Mouse (Mus musculus) MN1 (cell line): ENCODE measurements around the gene Sept4.
A peak's percentile ranks its signal among the peaks of the same experiment; 100 is the strongest.

Experiments
- DNase-seq: peaks from one replicate; pipeline ENCODE4 v3.0.0-alpha.2; 2016; ENCODE audit warnings: low spot score

Sept4 gene

DNA sequence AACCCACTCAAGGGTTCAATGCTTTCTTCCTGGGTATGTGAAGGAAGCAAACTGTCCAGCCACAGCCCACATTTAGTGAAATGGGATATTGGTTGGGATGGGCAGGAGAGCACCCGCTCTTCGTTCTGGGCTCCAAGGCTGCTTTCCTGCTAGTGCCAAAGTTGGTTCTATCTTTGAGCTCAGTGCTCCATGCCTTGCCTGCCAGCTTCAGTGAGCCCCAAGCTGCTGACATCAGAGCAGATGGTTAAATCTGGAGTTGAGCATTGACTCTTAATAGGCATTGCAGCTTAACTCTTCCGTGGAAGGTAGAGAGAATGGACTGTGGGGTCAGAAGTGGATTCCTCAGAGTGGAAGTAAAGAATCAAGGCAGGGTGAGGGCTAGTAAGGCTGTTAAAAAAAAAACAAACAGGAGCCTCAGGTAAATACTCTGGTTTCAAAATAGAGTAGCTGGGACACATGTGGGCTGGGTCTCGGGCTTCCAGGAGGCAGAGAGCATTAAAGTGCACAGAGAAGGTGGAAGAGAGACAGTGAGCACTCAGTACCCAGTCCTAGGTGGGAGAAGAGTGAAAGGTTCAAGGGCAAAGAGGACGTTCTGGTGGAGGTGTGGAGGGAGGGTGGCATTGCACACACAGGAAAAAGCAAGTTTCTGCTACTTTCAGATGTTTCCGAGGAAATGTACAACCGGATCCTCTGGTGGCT is at the start of gene Sept4:
TSS of gene Sept4 (plus strand) at position 649 of the 699 bp plus-strand sequence.
- DNase-seq, result no peak

DNA sequence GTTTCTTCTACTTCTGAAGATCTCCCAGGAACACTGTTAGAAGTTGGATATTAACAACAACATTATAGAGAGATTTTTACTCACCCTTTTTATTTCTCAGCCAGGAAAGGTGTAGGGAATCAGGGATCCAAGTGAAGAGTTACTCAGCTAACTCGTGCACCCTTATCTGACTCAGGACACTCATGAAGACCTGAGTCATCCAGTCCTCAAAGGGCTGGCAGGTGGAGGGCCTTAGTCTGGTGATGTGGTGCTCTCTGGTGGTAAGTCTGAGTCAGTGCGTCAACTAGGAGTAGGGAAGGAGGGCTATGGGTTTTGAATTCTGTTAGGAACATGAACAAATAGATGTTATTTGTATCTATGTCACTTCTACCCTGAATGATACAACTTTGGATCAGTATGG is 49.4 kb upstream of the Sept4 start:
- peak; percentile 51 for DNase-seq

DNA sequence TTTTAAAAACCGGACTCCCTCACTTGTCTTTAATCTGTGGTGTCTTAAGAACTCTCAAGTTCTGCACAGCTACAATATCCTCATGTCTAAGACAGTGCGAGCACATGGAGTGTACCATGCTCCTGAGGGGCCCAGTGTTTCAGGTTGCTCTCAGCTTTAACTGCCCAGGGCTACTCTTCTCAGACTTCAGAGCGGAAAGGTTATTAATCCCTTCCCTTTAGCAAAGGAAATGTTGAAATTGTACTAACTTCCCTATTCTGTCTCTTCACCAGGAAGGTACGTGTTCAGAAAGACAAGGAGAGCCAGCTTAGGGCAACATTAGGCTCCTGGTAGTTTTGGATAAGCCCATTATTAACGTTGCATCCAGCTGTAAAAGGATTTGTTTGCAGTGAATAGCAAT is 45.2 kb upstream of the Sept4 start:
- DNase-seq, result no peak

DNA sequence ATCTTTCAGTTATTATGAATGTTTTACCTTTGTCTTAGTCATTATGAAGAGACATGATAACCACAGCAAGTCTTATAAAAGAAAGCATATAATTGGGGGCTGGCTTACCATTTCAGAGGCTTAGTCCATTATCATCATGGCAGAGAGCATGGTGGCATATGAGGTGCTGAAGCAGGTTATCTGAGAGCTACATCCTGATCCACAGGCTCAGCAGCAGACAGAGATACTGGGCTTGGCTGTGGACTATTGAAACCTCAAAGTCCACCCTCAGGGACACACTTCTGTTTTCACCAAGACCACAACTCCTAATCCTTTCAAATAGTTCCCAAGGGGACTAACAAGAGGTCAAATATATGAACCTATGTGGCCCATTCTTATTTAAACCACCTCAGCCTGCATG is 44.7 kb upstream of the Sept4 start:
- no peak for DNase-seq

DNA sequence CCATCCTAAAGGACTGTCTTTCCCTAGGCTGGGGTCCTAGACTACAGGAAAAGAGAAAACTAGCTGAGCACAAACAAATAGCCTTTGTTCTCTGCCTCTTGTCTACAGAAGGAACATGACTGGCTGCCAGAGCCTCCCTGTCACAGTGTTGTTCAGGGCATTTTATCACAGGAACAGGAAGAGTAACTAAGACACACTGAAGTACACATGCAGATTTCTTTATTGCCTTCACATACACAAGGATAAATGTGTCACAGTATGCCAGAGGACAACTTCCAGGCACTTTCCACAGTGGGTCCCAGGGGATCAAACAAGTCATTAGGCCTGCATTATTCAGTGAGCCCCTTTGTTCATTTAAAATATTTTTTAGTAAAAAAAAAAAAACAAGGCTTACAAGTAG is 43.9 kb upstream of the Sept4 start:
- DNase-seq, result no peak

DNA sequence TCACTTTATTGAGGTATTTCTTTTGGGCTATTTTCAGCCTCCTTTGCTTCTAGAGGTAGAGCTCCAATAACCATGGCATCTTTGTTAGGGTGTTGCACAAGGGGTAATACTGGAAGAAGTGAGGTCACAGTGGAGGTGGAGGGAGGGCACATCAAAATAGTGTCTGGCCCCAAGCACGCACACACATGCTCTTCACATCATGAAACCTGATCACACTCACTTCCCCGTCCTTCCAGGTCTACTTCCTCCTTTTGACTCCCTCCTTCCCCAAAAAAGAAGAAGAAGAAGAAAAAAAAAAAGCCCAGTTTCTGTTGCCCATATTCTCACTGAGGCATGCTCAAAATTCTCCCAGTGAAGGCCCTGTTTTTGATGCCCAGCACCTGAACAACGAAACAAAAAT is 41.3 kb upstream of the Sept4 start:
- no peak for DNase-seq

DNA sequence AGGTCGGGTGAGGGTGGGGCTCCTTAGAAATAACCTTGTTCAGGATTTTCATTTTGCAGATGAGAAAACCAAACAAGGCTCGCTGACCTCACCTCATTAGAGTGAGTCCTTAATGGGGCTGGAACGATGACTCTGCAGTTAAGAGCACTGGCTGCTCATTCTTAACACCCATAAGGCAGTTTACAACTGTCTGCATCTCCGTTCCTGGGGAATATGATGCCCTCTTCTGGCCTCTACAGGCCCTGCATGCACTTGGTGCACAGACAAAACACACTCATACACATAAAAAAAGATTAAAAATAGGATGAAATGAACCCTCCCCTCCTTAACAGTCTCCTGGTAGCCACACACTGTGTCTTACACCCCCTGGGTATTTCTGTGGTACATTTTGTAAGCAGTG is 40.7 kb upstream of the Sept4 start:
- DNase-seq, result no peak

DNA sequence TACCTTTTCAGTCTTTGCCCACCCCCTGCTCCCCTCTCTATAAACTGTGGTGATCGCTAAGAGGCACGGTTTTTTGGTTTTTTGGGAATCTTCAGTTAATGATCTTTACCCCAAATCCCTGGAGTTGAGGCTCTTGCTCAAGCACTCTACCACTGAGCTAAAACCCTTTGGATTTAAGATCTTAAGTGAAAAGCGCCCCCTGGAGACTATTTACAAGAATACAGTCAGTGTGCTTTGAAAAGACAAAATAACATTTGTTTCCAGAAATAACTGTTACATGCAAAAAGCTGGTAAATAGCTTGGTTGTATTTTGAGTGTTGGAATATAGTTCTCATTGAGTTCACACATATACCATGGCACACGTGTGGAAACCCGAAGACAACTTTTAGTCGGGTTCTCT is 37.0 kb upstream of the Sept4 start:
- no peak for DNase-seq

DNA sequence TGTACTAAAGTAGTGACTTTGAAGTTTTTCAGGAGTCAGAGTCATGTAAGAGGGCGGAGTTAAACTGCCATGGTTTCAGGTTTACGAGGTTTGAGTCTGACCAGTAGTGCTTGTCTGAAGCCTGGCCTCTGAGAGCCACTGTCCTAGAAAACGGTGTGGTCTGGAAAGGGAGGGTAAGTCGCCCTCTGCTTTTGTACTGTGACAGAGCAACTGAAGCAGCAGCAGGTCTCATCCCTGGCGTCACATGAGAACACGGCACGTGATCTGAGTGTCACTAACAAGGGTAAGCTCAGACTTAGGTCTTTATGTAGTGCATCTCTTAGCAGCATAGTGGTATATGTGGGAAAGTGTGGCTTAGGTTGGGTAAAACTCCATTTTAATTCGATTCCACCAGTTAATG is 26.4 kb upstream of the Sept4 start:
- no peak for DNase-seq

DNA sequence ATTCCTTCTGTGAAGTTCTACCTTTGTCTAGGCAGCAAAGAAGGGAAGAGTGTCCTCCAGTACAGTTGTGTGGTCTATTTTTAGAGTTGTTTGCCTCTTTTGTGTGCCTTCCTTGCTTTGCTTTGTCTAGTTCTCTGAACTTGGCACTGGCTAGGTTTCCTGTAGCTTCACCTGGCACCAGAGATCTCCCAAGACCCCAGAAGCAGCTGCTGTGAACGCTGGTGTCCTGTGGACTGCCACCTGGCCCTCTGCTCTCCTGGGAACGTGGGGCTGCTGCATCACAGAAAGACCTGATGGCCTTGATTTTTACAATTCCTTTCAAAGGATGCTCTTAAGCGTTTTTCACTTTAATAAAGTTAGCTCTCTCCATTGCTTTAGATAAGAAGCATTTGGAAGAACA is 25.8 kb upstream of the Sept4 start:
- no peak for DNase-seq

DNA sequence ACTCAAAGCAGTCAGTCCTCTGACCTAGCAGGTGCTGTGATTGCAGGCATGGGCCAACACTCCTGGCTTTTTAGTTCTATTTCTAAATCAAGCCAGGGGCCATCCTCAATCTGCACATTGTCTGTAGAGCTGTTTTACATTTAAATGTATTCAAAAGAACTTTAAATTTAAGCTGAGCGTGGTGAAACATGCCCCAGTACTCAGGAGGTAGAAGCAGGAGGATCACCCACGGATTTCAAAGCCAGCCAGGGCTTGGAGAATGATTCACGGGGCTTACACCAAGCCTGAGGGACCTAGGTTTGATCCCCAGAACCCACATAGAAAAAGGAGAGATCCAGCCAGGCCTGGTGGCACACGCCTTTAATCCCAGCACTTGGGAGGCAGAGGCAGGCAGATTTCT is 15.4 kb upstream of the Sept4 start:
- no peak for DNase-seq

DNA sequence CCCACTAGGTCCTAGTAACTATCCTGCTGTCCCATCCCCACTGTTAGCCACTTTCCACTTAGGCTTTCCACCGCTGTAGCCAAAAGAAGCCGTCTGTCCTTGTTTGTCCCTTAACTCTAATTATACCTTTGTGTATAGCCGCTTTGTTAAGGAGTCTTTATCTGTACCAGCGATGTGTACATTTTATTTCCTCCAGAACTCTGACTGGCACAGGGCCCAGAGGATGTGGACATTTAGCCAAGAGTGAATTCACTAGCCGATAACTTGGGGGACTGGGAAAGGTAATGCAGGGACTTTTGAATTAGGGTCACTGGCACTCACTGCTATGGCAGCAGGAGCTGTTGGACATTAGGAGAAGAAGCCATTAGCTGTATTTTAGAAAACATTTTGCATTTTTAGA is 14.3 kb upstream of the Sept4 start:
- DNase-seq, result no peak

DNA sequence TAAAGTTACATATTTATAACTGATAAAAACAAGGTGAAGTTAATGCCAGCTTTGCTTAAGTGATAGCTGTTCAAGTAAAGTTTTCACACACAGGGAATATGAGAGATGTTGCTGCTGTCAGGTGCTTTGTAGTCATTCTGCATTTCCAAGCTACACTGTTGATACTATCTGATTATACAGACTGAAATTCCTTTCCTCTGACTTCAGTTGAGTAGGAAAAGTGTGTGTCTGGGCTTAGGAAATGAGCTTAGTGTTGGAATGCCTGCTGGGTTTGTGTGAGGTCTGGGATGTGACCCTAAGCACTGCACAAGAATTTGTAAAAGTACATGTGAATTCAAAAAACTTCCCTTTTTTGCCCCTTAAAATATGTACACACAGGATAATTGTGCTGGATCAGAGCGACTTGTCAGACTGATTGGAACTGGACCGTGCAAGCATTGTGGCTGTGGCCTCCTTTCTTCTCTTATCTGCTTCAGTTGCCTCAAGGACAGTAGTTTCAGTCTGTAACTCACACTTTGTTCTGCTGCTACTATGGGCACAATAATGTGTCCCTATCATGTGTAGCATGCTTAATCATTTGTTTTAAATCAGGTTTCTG is 13.5 kb upstream of the Sept4 start:
- DNase-seq, result no peak

DNA sequence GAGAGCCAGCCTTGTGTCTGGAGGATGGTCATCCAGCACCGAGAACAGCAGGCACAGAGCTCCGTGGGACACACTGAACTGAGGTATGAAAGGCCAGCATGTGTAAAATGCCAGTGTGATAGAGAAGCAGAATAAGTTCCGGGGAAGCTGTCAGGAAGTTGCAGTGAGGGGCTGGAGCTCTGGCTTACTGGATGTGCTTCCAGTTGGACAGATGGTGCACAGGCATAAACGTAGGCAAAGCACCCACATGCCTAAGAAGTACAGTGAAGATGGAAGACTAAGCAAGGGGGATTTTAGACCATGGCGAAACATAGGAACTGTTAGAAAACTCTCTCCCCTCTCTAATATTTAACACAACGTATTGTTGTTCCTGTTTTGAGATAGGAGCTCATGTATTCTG is 7.5 kb upstream of the Sept4 start:
- DNase-seq, result no peak

DNA sequence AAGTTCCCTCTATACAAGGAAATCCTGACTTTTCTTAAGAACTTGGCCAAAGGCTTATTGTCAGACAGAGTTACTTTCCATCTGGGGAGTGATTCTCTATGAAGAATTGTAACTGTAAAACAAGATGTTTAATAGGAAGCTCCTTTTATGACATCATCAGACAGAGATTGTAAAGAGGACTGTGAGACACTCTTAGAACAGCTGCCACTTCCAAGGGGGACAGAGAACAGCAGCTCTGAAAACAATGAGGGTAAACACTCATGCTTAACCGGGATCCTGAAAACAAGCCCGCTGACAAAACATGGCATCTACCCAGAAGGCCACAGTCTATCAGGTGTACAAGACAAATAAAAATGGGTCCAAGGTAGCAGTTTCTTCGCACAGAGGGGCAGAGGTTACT is 2.2 kb upstream of the Sept4 start, which contains the start of gene Gm11492:
TSS of gene Gm11492 (plus strand) at position 153 of the 400 bp plus-strand sequence.
- DNase-seq, result no peak

DNA sequence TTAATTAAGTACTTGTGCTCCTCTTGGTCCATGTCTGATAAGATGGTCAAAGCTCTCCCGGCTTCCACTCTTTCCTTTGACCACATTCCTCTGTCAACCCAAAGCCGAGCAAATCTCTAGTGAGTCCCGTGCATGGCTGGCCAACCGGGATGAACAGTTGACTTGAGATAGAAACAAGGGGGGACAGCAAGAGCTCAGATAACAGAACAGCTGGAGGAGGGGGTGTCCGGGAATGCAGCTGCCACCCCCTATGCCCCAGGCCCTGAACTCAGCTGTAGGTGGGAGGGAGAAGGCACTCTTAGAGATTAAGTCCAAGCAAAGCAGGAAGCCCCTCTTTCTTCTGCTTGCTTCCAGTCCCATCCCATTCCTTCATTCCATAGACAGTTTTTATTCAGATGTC is 2.0 kb downstream of the Sept4 start:
- DNase-seq, result no peak

DNA sequence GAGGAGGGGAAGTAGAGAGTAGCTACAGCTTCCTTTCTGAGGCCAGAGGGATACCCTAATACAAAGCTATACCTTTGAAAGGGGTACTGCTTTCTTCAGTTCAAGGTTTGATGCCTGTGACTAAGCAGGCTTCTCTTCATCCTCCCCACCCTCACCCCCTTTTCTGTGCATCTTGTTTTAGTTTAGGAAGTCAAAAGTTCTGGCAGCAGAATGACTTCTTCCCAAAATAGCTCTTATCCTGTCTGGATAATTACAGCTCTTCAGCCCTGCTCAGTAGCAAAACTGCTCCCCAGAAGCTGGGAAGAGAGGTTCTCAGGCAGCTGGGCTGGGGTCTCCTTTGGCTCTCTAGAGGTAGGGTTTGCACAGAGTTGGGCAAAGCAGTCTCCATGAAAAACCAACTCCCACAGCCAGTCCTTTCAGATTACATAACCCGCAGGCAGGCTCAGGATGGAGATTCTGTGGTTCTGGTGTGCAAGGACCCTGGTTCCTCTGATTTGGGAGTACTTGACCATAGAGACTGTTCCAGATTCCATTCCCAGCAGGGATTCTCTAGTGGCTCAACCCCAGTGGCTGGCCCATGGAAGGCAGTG is 2.8 kb downstream of the Sept4 start:
- no peak for DNase-seq

DNA sequence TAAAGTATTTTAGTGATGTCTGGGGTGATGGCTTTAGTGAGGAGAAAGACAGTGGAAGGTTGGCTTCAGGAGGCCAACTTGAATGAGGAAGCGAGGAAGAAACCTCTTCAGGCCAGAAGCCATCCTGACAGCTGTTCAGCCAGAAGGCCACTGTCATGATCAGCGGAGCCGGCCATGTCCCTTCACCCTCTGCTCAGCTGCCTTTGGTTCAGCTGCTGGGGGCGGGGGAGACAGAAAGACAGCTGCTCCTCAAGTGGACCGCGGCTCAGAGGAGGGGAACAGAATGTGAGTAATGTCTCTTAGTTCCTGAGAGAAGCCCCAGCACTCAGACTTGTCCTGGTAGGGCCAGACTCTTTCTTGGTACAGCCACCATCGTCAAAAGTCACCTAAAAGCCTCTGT is 5.0 kb downstream of the Sept4 start:
- no peak for DNase-seq

DNA sequence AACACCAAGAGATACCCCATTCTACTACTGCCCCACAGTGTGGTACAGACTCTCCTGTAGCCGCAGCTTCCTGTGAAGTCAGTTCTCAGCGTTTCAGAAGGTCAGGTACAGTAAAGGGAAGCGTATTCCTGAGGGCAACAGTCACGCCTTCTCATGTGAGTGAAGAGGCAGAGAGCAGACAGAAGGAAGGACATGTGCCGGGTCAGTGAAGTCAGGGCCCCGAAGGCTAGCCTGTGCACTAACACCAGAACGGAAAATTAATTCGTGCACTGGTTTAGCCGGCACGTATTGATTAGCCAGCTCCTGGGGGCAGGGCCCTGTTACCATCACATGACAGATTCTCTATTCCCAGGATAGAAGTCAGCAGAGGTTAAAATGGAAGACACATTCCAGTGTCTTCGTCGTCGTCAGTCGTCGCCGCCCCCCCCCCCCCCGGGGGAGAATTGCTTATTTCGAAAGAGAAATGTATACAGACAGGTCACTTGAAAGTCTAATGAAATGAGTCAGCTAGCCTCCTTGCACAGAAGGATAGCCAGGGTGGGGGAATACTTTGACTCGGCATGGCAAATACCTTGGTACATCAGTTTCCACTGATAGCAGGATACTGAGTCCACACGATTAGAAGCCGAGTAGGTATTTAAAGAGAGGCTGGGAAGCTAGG is 5.9 kb downstream of the Sept4 start:
- no peak for DNase-seq

DNA sequence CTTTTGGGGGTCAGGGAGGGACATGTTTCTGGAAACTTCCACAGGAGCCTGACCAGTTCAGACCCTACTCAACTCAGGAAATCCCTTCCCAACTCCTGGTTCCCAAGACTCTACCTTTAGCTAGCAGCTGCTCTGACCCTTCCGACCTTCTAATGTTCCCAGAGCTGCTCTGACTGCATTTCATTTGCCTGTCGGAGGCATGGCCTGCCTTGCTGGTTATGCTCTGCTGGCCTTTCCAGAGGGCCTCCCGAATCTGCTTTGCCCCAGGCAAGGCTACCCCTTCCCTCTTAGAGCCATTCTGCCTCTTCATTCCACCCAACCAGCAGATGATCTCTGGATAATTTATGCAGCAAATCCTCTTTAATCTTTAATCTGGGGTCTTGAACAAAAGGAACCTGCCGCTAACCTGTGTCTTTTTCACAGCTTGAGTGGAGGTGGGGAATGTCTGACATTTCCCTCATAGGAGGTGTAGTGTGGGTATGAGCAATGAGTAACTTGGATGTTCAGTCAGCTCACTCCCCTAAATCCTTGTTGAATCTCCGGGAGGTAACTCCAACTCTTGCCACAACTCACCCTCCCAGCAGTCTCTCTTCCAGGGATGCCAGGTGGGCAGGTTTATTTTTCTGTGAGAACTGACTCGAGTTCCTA is 9.0 kb downstream of the Sept4 start:
- DNase-seq, result no peak

DNA sequence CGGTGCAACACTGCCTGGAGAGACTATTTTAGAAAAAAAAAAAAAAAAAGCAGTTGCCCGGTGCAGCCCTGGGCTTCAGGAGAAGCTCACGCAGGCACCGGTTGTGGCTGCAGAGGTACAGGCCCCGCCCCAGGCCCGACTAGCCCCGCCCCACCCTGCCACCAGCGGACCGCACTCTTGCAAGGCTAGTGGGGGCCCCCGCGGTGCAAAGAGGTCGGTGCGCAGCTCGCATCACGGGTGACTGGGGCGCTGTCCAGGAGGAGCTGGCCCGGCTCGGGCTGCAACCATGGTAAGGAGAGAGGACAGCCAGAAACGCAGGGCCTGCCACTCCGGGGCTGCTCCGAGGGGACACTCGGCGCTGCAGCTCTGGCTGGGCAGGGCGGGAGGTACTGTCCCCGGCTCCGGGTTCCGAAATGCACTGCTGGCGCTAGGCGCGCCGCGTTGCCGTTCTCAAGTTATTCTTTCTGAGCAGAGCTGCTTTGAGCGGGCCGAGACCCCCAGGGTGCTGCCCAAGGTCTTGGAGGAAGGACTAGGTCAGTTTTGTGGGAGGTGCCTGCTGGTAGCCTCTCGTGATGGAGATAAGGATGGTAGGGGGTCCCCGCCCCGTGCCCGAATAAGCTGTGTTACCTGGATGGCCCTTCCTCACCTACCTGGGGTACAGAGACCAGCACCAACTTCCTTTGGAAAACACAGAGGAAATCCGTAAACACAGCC is 9.7 kb downstream of the Sept4 start:
- peak; percentile 50 for DNase-seq

DNA sequence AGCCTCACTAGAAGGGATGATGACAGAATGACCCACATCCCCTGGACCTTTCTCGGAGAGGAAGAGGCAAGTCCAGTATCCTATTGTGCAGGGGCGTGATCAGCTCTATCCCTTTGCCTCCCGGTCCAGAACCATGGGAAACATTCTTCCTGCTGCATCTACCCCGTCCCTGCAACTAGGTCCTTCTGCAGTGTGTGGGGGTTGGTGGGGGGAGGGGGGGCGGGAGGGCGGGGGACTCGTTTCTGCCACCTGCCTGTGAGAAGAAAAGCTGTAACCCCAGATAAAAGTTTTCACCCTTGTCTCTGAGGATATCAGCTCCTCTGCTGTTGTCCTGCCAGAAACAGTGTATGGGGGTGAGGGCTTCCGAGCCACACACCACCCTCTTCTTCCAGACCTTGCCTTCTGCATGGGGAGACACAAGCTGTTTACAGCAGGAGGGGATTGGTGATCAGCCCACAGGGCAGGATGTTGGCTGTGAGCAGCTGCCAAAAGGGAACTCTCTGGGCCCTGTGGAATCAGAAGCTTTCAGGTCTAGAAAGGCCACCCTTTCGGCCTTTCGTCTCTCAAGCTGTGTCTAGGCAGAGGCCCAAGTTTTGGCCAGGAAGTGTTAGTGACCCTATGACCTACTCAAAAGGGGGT is 10.4 kb downstream of the Sept4 start:
- DNase-seq, result peak; percentile 30
